Mouse (Mus musculus) lung, adult 2 months (tissue): ENCODE results near the gene Smpd1.

ENCODE experiments used
- CTCF ChIP-seq: fragments of 200-500 bp; IDR thresholded peaks from 2 replicates; pipeline ENCODE4 v1.5.1; 2011; ENCODE audit warnings: mild to moderate bottlenecking, low read length, control low read depth; ENCODE audit not compliant: insufficient read depth
- POLR2A ChIP-seq: fragments of 200-500 bp; IDR thresholded peaks from 2 replicates; pipeline ENCODE4 v1.6.1; 2011; ENCODE audit warnings: low read depth, mild to moderate bottlenecking, control low read depth, low read length, borderline replicate concordance; ENCODE audit errors: extremely low read depth

GRCm38 (mm10) chr7:105556406-105556805 lies 2.2 kb downstream of the Smpd1 start:
- TF ChIP-seq CTCF (no peak), POLR2A (no peak)
